Mouse (Mus musculus): ENCODE measurements around the gene Gm38392. TPM values are rescaled to one million over a fixed set of nuclear protein-coding genes. Genes with fewer than 3 reads are reported as not detected.

Gm38392 gene
- under 1 TPM in 1 of 2 experiments, not detected in 1; 0.59 TPM for total RNA-seq (2021)
- long read RNA-seq, experiment 1, partial matches to known transcripts, result 0 of 2 reads
- long read RNA-seq, experiment 1, other reads (novel, unspliced or antisense), result 2 of 2 reads
- long read RNA-seq, experiment 2, partial matches to known transcripts, result 0 of 1 reads
- long read RNA-seq, experiment 2, other reads (novel, unspliced or antisense), result 1 of 1 reads

GRCm38 (mm10) chr3:88287110-88287509, at the start of gene Gm38392:
TSS of gene Gm38392 (minus strand) at chr3:88287210.
- Histone ChIP-seq H3K4me3 (no peak within 1 kb of the TSS), H3K27ac (no peak within 1 kb of the TSS)
- TF ChIP-seq CTCF (conservative IDR thresholded peaks at IDR 0.05), result no peak
- no peak for DNase-seq (ENCODE audit: low spot score in 2 of 2)

- no peak for TF ChIP-seq CTCF (conservative IDR thresholded peaks at IDR 0.05)
- Histone ChIP-seq H3K27ac (peak within 1 kb of the TSS; percentile 99), H3K4me3 (peak within 1 kb of the TSS; percentile 85)
- DNase-seq (ENCODE audit: low spot score in 2 of 2), result peak; percentile 95 to 96
Observed at GRCm38 (mm10) chr3:88336058-88337013, 49.3 kb upstream of the Gm38392 start, which contains the start of the genes Tmem79 and Smg5. TSS of gene Tmem79 (minus strand) at chr3:88336148. TSS of gene Smg5 (plus strand) at chr3:88336260.

- peak overlapping the region; percentile 99 for H3K27ac ChIP-seq
- peak overlapping the region; percentile 85 for H3K4me3 ChIP-seq
- peak in 1 of 2 experiments; percentile 39 for DNase-seq (ENCODE audit: low spot score in 2 of 2)
- no peak for TF ChIP-seq CTCF (conservative IDR thresholded peaks at IDR 0.05)
Observed at GRCm38 (mm10) chr3:88335436-88336053, 48.5 kb upstream of the Gm38392 start.

GRCm38 (mm10) chr3:88334902-88335435, 48.0 kb upstream of the Gm38392 start:
- H3K27ac ChIP-seq, result peak overlapping the region; percentile 99

GRCm38 (mm10) chr3:88334029-88334658, 47.1 kb upstream of the Gm38392 start:
- no peak for TF ChIP-seq CTCF (conservative IDR thresholded peaks at IDR 0.05)
- no peak for DNase-seq (ENCODE audit: low spot score in 2 of 2)
- Histone ChIP-seq H3K27ac (no peak overlapping the region), H3K4me3 (no peak overlapping the region)

More at GRCm38 (mm10) chr3:88334902-88335435, 48.0 kb upstream of the Gm38392 start:
- no peak for DNase-seq (ENCODE audit: low spot score in 2 of 2)
- H3K4me3 ChIP-seq, result peak overlapping the region; percentile 85
- TF ChIP-seq CTCF (conservative IDR thresholded peaks at IDR 0.05), result no peak

- peak; percentile 82 for TF ChIP-seq CTCF (conservative IDR thresholded peaks at IDR 0.05)
- H3K4me3 ChIP-seq, result no peak overlapping the region
- DNase-seq (ENCODE audit: low spot score in 2 of 2), result no peak
- H3K27ac ChIP-seq, result no peak overlapping the region
Observed at GRCm38 (mm10) chr3:88331282-88331681, 44.3 kb upstream of the Gm38392 start.

- DNase-seq (ENCODE audit: low spot score in 2 of 2), result no peak
- no peak for TF ChIP-seq CTCF (conservative IDR thresholded peaks at IDR 0.05)
Observed at GRCm38 (mm10) chr3:88328956-88329355, 41.9 kb upstream of the Gm38392 start.

GRCm38 (mm10) chr3:88324951-88325405, 38.0 kb upstream of the Gm38392 start, which contains the start of gene Glmp:
TSS of gene Glmp (plus strand) at chr3:88325023.
- no peak for TF ChIP-seq CTCF (conservative IDR thresholded peaks at IDR 0.05)
- DNase-seq (ENCODE audit: low spot score in 2 of 2), result peak; percentile 55 to 56
- H3K27ac ChIP-seq, result peak within 1 kb of the TSS; percentile 84
- peak within 1 kb of the TSS; percentile 89 for H3K4me3 ChIP-seq

More at GRCm38 (mm10) chr3:88328956-88329355, 41.9 kb upstream of the Gm38392 start:
- H3K4me3 ChIP-seq, result no peak overlapping the region
- H3K27ac ChIP-seq, result no peak overlapping the region

- no peak for TF ChIP-seq CTCF (conservative IDR thresholded peaks at IDR 0.05)
- H3K27ac ChIP-seq, result no peak overlapping the region
- DNase-seq (ENCODE audit: low spot score in 2 of 2), result no peak
- no peak overlapping the region for H3K4me3 ChIP-seq
Observed at GRCm38 (mm10) chr3:88299172-88299571, 12.2 kb upstream of the Gm38392 start.

GRCm38 (mm10) chr3:88297321-88297851, 10.4 kb upstream of the Gm38392 start:
- no peak for TF ChIP-seq CTCF (conservative IDR thresholded peaks at IDR 0.05)
- Histone ChIP-seq H3K27ac (peak overlapping the region; percentile 96), H3K4me3 (peak overlapping the region; percentile 96)
- peak; percentile 52 to 57 for DNase-seq (ENCODE audit: low spot score in 2 of 2)

- Histone ChIP-seq H3K27ac (peak within 1 kb of the TSS; percentile 96), H3K4me3 (peak within 1 kb of the TSS; percentile 96)
- peak; percentile 93 to 98 for DNase-seq (ENCODE audit: low spot score in 2 of 2)
- peak; percentile 55 for TF ChIP-seq CTCF (conservative IDR thresholded peaks at IDR 0.05)
Observed at GRCm38 (mm10) chr3:88296561-88297318, 9.7 kb upstream of the Gm38392 start, which contains the start of the genes Tsacc and Cct3. TSS of gene Tsacc (minus strand) at chr3:88296999. TSS of gene Cct3 (plus strand) at chr3:88297116.
